Mouse (Mus musculus): ENCODE measurements around the gene Tub. TPM values are rescaled to one million over a fixed set of nuclear protein-coding genes. Genes with fewer than 3 reads are reported as not detected.

The Tub gene
- polyA plus RNA-seq, 1 experiment, result not detected

GRCm38 (mm10) chr7:108952801-108953200 lies 2.7 kb downstream of the Tub start:
- Histone ChIP-seq H3K4me1 (ENCODE audit: control insufficient read depth, insufficient read depth, insufficient read length, low read length) (peaks cover 4% of the 10 kb centered on the region; the same call in 1 of the 2 replicates), H3K4me3 (ENCODE audit: insufficient read depth, low read depth, low read length) (no peak overlapping the region), H3K27ac (replicated peaks; ENCODE audit: low read depth, low read length) (no peak overlapping the region)

- peaks cover 4% of the 10 kb centered on the region; the same call in 1 of the 2 replicates for H3K4me1 ChIP-seq (ENCODE audit: control insufficient read depth, insufficient read depth, insufficient read length, low read length)
- no peak overlapping the region for H3K27ac ChIP-seq (replicated peaks; ENCODE audit: low read depth, low read length)
- no peak overlapping the region for H3K4me3 ChIP-seq (ENCODE audit: insufficient read depth, low read depth, low read length)
Measured at GRCm38 (mm10) chr7:108954185-108954584, 4.0 kb downstream of the Tub start.

- Histone ChIP-seq H3K27ac (replicated peaks; ENCODE audit: low read depth, low read length) (no peak overlapping the region), H3K4me1 (ENCODE audit: control insufficient read depth, insufficient read depth, insufficient read length, low read length) (no peaks in the 10 kb centered on the region), H3K4me3 (ENCODE audit: insufficient read depth, low read depth, low read length) (no peak overlapping the region)
Measured at GRCm38 (mm10) chr7:108957734-108958133, 7.6 kb downstream of the Tub start.

- no peak overlapping the region for H3K4me3 ChIP-seq (ENCODE audit: insufficient read depth, low read depth, low read length)
- no peak overlapping the region for H3K27ac ChIP-seq (replicated peaks; ENCODE audit: low read depth, low read length)
- no peaks in the 10 kb centered on the region; the same call in 1 of the 2 replicates for H3K4me1 ChIP-seq (ENCODE audit: control insufficient read depth, insufficient read depth, insufficient read length, low read length)
Measured at GRCm38 (mm10) chr7:108965968-108966367, 15.8 kb downstream of the Tub start.

- Histone ChIP-seq H3K4me3 (ENCODE audit: insufficient read depth, low read depth, low read length) (no peak overlapping the region), H3K4me1 (ENCODE audit: control insufficient read depth, insufficient read depth, insufficient read length, low read length) (no peaks in the 10 kb centered on the region; the same call in 1 of the 2 replicates), H3K27ac (replicated peaks; ENCODE audit: low read depth, low read length) (no peak overlapping the region)
Measured at GRCm38 (mm10) chr7:108966742-108967362, 16.7 kb downstream of the Tub start.

- no peak overlapping the region for H3K27ac ChIP-seq (replicated peaks; ENCODE audit: low read depth, low read length)
- no peak overlapping the region for H3K4me3 ChIP-seq (ENCODE audit: insufficient read depth, low read depth, low read length)
- H3K4me1 ChIP-seq (ENCODE audit: control insufficient read depth, insufficient read depth, insufficient read length, low read length), result no peaks in the 10 kb centered on the region; the same call in 1 of the 2 replicates
Measured at GRCm38 (mm10) chr7:108968201-108968600, 18.1 kb downstream of the Tub start.

- H3K27ac ChIP-seq (replicated peaks; ENCODE audit: low read depth, low read length), result no peak overlapping the region
- no peaks in the 10 kb centered on the region for H3K4me1 ChIP-seq (ENCODE audit: control insufficient read depth, insufficient read depth, insufficient read length, low read length)
- H3K4me3 ChIP-seq (ENCODE audit: insufficient read depth, low read depth, low read length), result no peak overlapping the region
Measured at GRCm38 (mm10) chr7:108972273-108972672, 22.1 kb downstream of the Tub start.

- Histone ChIP-seq H3K4me1 (ENCODE audit: control insufficient read depth, insufficient read depth, insufficient read length, low read length) (no peaks in the 10 kb centered on the region), H3K27ac (replicated peaks; ENCODE audit: low read depth, low read length) (no peak overlapping the region), H3K4me3 (ENCODE audit: insufficient read depth, low read depth, low read length) (no peak overlapping the region)
Measured at GRCm38 (mm10) chr7:108985934-108986708, 36.0 kb downstream of the Tub start.

- Histone ChIP-seq H3K4me1 (ENCODE audit: control insufficient read depth, insufficient read depth, insufficient read length, low read length) (no peaks in the 10 kb centered on the region; the same call in 1 of the 2 replicates), H3K27ac (replicated peaks; ENCODE audit: low read depth, low read length) (no peak overlapping the region), H3K4me3 (ENCODE audit: insufficient read depth, low read depth, low read length) (no peak overlapping the region)
Measured at GRCm38 (mm10) chr7:108991207-108991606, 41.1 kb downstream of the Tub start.

- Histone ChIP-seq H3K27ac (replicated peaks; ENCODE audit: low read depth, low read length) (no peak overlapping the region), H3K4me3 (ENCODE audit: insufficient read depth, low read depth, low read length) (no peak overlapping the region), H3K4me1 (ENCODE audit: control insufficient read depth, insufficient read depth, insufficient read length, low read length) (no peaks in the 10 kb centered on the region; the same call in 1 of the 2 replicates)
Measured at GRCm38 (mm10) chr7:108993230-108993629, 43.1 kb downstream of the Tub start.

- Histone ChIP-seq H3K4me3 (ENCODE audit: insufficient read depth, low read depth, low read length) (no peak overlapping the region), H3K27ac (replicated peaks; ENCODE audit: low read depth, low read length) (no peak overlapping the region), H3K4me1 (ENCODE audit: control insufficient read depth, insufficient read depth, insufficient read length, low read length) (no peaks in the 10 kb centered on the region; the same call in 1 of the 2 replicates)
Measured at GRCm38 (mm10) chr7:108993881-108994291, 43.7 kb downstream of the Tub start.

GRCm38 (mm10) chr7:108996156-108996555 lies 46.0 kb downstream of the Tub start:
- Histone ChIP-seq H3K4me1 (ENCODE audit: control insufficient read depth, insufficient read depth, insufficient read length, low read length) (no peaks in the 10 kb centered on the region; the same call in 1 of the 2 replicates), H3K4me3 (ENCODE audit: insufficient read depth, low read depth, low read length) (no peak overlapping the region), H3K27ac (replicated peaks; ENCODE audit: low read depth, low read length) (no peak overlapping the region)

- Histone ChIP-seq H3K4me3 (ENCODE audit: insufficient read depth, low read depth, low read length) (no peak overlapping the region), H3K4me1 (ENCODE audit: control insufficient read depth, insufficient read depth, insufficient read length, low read length) (no peaks in the 10 kb centered on the region), H3K27ac (replicated peaks; ENCODE audit: low read depth, low read length) (no peak overlapping the region)
Measured at GRCm38 (mm10) chr7:109000315-109000954, 50.3 kb downstream of the Tub start.

- no peak overlapping the region for H3K4me3 ChIP-seq (ENCODE audit: insufficient read depth, low read depth, low read length)
- H3K4me1 ChIP-seq (ENCODE audit: control insufficient read depth, insufficient read depth, insufficient read length, low read length), result no peaks in the 10 kb centered on the region
- H3K27ac ChIP-seq (replicated peaks; ENCODE audit: low read depth, low read length), result no peak overlapping the region
Measured at GRCm38 (mm10) chr7:109001971-109002370, 51.8 kb downstream of the Tub start.

GRCm38 (mm10) chr7:109003653-109004052 lies 53.5 kb downstream of the Tub start:
- Histone ChIP-seq H3K27ac (replicated peaks; ENCODE audit: low read depth, low read length) (no peak overlapping the region), H3K4me3 (ENCODE audit: insufficient read depth, low read depth, low read length) (no peak overlapping the region), H3K4me1 (ENCODE audit: control insufficient read depth, insufficient read depth, insufficient read length, low read length) (no peaks in the 10 kb centered on the region)
